Mouse (Mus musculus): Measurements from ENCODE around the gene Bik. TPM values are rescaled to one million over a fixed set of nuclear protein-coding genes. Genes with fewer than 3 reads are reported as not detected.
A peak's percentile ranks its signal among the peaks of the same experiment; 100 is the strongest.
"Not testable (repeated sequence)": the region's sequence is repeated elsewhere in the genome, so short reads cannot be mapped to it uniquely, and the experiment has no call there.

The Bik gene
- polyA plus RNA-seq, 1 experiment from 2014 or later: 16.1 TPM

DNA sequence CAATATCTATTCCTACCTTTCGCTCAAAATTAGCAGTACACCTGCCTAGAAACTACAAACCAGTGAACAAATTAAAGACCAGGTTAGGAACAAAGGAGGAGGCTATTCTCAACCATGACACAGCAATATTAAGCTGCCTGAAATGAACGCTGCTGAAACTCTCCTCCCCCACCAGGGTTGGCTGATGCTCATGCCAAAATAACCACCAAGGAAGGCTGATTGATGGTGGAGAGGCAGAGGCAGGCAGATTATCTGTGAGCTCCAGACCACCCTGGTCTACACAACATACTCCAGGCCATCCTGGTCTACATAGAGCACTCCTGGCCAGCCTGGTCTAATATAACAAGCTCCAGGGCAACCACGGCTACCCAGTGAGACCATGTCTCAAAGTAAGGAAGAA lies 31.5 kb upstream of the Bik start:
- ATAC-seq (replicated peaks; ENCODE audit: low FRiP score, low read depth) (no peak), DNase-seq (ENCODE audit: low spot score) (no peak)
- Histone ChIP-seq H3K4me3 (replicated peaks; ENCODE audit: low read depth, low read length) (no peak overlapping the region), H3K27ac (no peak overlapping the region), H3K27me3 (ENCODE audit: insufficient read depth, low read length) (no peaks in the 10 kb centered on the region), H3K4me2 (ENCODE audit: low read length) (no peak overlapping the region), H3K4me1 (replicated peaks; ENCODE audit: insufficient read depth, low read length) (no peaks in the 10 kb centered on the region), H3K9ac (ENCODE audit: low read depth, low read length) (no peak overlapping the region), H3K36me3 (ENCODE audit: insufficient read depth, low read length) (peaks cover 32% of the 10 kb centered on the region), H3K9me3 (replicated peaks; ENCODE audit: low read length) (no peaks in the 10 kb centered on the region)
- no peak for TF ChIP-seq CTCF (IDR thresholded peaks at IDR 0.05; ENCODE audit: low read depth)
- WGBS: 71% methylated on average over 3 of the region's 3 CpGs

DNA sequence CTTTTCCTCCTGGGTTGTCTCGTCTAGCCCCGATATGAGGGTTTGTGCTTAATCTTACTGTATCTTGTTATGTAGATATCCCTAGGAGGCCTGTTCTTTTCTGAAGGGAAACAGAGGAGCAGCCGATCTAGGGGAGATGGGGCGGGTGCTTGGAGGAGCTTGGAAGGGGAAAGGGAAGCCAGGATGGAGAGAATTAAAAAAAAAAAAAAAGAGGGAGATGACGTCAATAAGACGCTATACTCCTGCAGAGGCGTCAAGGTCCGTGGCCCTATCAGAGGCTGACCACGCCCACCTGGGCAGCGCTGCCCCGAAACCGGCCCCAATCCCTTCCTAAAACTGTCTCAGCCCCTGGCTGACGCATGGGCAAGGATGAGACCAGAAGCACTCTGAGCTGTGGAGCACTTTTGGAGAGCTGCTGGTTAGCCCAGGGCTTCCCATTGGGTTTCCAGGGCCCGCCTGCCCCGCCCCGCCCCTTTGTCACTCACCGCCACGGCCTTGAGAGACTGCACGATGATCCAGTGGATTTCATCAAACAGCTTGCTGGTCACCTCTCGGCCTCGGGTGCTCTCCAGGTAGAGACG lies 30.8 kb upstream of the Bik start:
- WGBS: 83% methylated on average over 22 of the region's 22 CpGs
- peaks cover 31% of the 10 kb centered on the region for H3K36me3 ChIP-seq (ENCODE audit: insufficient read depth, low read length)
- ATAC-seq (replicated peaks; ENCODE audit: low FRiP score, low read depth): no peak
- no peak for TF ChIP-seq CTCF (IDR thresholded peaks at IDR 0.05; ENCODE audit: low read depth)
- DNase-seq (ENCODE audit: low spot score): no peak
- no peaks in the 10 kb centered on the region for H3K9me3 ChIP-seq (replicated peaks; ENCODE audit: low read length)
- H3K27ac ChIP-seq: no peak overlapping the region
- no peak overlapping the region for H3K4me3 ChIP-seq (replicated peaks; ENCODE audit: low read depth, low read length)
- no peaks in the 10 kb centered on the region for H3K4me1 ChIP-seq (replicated peaks; ENCODE audit: insufficient read depth, low read length)
- no peak overlapping the region for H3K9ac ChIP-seq (ENCODE audit: low read depth, low read length)
- H3K4me2 ChIP-seq (ENCODE audit: low read length): no peak overlapping the region
- H3K27me3 ChIP-seq (ENCODE audit: insufficient read depth, low read length): no peaks in the 10 kb centered on the region

DNA sequence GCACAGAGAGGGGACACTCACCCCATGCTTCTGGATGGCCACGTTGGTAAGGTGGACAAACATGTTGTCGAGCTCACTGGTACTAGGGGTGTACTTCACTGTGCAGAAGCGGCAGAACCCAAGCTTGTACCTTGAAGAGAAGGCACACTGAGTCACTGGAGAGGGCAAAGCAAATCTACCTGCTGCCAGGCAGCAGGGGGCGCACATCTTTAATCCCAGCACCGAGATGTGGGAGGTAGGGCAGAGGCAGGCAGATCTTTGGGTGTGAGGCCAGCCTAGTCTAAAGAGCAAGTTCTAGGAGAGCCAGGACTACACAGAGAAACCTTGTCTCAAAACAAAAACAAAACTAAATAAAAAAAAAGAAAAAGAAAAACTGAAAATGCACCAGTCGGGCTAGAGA lies 29.4 kb upstream of the Bik start:
- no peak for ATAC-seq (replicated peaks; ENCODE audit: low FRiP score, low read depth)
- H3K4me1 ChIP-seq (replicated peaks; ENCODE audit: insufficient read depth, low read length): no peaks in the 10 kb centered on the region
- H3K4me3 ChIP-seq (replicated peaks; ENCODE audit: low read depth, low read length): no peak overlapping the region
- peaks cover 23% of the 10 kb centered on the region for H3K36me3 ChIP-seq (ENCODE audit: insufficient read depth, low read length)
- DNase-seq (ENCODE audit: low spot score): no peak
- H3K9me3 ChIP-seq (replicated peaks; ENCODE audit: low read length): no peaks in the 10 kb centered on the region
- peak; percentile 15; the same call in 1 of the 2 replicates for TF ChIP-seq CTCF (IDR thresholded peaks at IDR 0.05; ENCODE audit: low read depth)
- H3K4me2 ChIP-seq (ENCODE audit: low read length): no peak overlapping the region
- H3K27me3 ChIP-seq (ENCODE audit: insufficient read depth, low read length): no peaks in the 10 kb centered on the region
- H3K27ac ChIP-seq: no peak overlapping the region
- 95% methylated on average over 6 of the region's 6 CpGs for WGBS
- H3K9ac ChIP-seq (ENCODE audit: low read depth, low read length): no peak overlapping the region

DNA sequence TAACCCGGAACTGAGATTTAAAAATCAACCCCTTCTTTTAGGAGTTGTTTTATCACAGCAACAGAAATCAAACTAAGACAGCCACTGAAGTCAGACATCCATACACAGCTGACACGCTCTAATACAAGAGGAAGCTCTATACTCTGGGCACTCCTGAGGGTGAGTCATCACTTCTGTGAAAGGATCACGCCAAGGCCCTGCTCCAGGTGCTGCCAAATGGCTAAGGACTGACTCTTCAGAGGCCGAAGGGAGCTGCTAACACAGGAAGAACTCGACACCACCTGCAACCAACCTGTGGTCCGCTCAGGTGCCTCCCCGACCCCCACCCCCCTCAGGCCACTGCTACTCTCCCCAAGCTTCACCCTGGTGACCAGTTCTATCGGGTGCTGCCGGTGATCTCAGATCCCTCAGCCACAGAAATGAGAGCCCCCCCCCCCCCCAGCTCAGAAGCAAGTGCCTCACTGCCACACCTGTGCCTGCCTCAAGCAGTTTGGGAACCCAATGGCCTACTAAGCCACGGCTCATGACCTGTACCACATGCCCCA lies 27.4 kb upstream of the Bik start:
- no peak for DNase-seq (ENCODE audit: low spot score)

DNA sequence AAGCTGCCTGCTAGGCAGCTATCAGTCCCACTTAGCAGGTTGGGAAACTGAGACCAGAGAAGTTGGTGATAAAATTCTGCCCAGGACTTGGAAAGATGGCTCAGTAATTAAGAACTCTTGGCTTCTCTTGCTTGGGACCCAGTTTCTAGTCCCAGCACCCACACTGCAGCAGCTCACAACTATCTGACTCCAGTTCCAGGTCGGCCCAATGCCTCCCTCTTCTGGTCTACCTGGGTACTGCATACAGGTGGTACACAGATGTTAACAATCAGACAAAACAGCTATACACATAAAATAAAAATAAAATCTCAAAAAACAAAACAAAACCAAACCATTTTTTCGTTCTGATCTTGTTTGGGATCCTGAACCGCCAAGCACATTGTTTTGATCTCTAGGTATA lies 26.3 kb upstream of the Bik start:
- TF ChIP-seq CTCF (IDR thresholded peaks at IDR 0.05; ENCODE audit: low read depth): peak; percentile 62

More for the DNA sequence above, 27.4 kb upstream of the Bik start:
- no peak overlapping the region for H3K4me3 ChIP-seq (replicated peaks; ENCODE audit: low read depth, low read length)
- no peaks in the 10 kb centered on the region for H3K4me1 ChIP-seq (replicated peaks; ENCODE audit: insufficient read depth, low read length)
- TF ChIP-seq CTCF (IDR thresholded peaks at IDR 0.05; ENCODE audit: low read depth): no peak
- no peaks in the 10 kb centered on the region for H3K27me3 ChIP-seq (ENCODE audit: insufficient read depth, low read length)
- 91% methylated on average over 10 of the region's 10 CpGs for WGBS
- peak; percentile 63; the same call in 1 of the 2 replicates for ATAC-seq (replicated peaks; ENCODE audit: low FRiP score, low read depth)
- no peak overlapping the region for H3K4me2 ChIP-seq (ENCODE audit: low read length)
- H3K27ac ChIP-seq: no peak overlapping the region
- no peaks in the 10 kb centered on the region for H3K9me3 ChIP-seq (replicated peaks; ENCODE audit: low read length)
- H3K9ac ChIP-seq (ENCODE audit: low read depth, low read length): no peak overlapping the region
- H3K36me3 ChIP-seq (ENCODE audit: insufficient read depth, low read length): peaks cover 19% of the 10 kb centered on the region

DNA sequence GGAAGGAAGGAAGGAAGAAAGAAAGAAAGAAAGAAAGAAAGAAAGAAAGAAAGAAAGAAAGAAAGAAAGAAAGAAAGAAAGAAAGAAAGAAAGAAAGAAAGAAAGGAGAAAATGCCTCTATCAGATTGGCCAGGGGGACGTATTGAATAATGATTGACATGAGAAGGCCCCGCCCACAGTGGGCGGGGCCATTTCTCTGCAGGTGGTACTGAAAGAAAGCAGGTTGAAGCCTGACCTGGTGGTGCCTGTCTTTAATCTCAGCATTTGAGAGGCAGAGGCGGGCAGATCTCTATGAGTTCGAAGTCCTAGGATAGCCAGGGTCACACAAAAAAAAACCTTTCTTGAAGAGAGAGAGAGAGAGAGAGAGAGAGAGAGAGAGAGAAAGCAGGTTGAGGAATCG lies 25.2 kb upstream of the Bik start:
- not testable (repeated sequence) for H3K9me3 ChIP-seq (replicated peaks; ENCODE audit: low read length); H3K4me1 ChIP-seq (replicated peaks; ENCODE audit: insufficient read depth, low read length); H3K27me3 ChIP-seq (ENCODE audit: insufficient read depth, low read length); H3K27ac ChIP-seq; DNase-seq (ENCODE audit: low spot score); H3K4me2 ChIP-seq (ENCODE audit: low read length); ATAC-seq (replicated peaks; ENCODE audit: low FRiP score, low read depth); H3K9ac ChIP-seq (ENCODE audit: low read depth, low read length); H3K4me3 ChIP-seq (replicated peaks; ENCODE audit: low read depth, low read length)
- H3K36me3 ChIP-seq (ENCODE audit: insufficient read depth, low read length): peaks cover 17% of the 10 kb centered on the region; the same call in 1 of the 2 replicates
- 81% methylated on average over 6 of the region's 6 CpGs for WGBS

More for the DNA sequence above, 26.3 kb upstream of the Bik start:
- H3K27ac ChIP-seq: no peak overlapping the region
- WGBS: 67% methylated on average over 3 of the region's 3 CpGs
- H3K4me1 ChIP-seq (replicated peaks; ENCODE audit: insufficient read depth, low read length): no peaks in the 10 kb centered on the region
- DNase-seq (ENCODE audit: low spot score) (no peak), ATAC-seq (replicated peaks; ENCODE audit: low FRiP score, low read depth) (no peak)
- no peaks in the 10 kb centered on the region for H3K27me3 ChIP-seq (ENCODE audit: insufficient read depth, low read length)
- H3K9me3 ChIP-seq (replicated peaks; ENCODE audit: low read length): no peaks in the 10 kb centered on the region
- no peak overlapping the region for H3K9ac ChIP-seq (ENCODE audit: low read depth, low read length)
- H3K4me2 ChIP-seq (ENCODE audit: low read length): no peak overlapping the region
- H3K4me3 ChIP-seq (replicated peaks; ENCODE audit: low read depth, low read length): no peak overlapping the region
- H3K36me3 ChIP-seq (ENCODE audit: insufficient read depth, low read length): peaks cover 19% of the 10 kb centered on the region

Data from kidney, postnatal 0 days (tissue).